Mouse (Mus musculus) kidney, embryonic 14.5 days (tissue): Measurements from ENCODE around the gene Gm42517. TPM values are rescaled to one million over a fixed set of nuclear protein-coding genes. Genes with fewer than 3 reads are reported as not detected.

Experiments
- ATAC-seq: fragments of 200-750 bp; cut with Nextera tagmentation; 2 replicates; pipeline ENCODE4 v1.8.0; 2017; ENCODE audit warnings: moderate number of reproducible peaks, mild to moderate bottlenecking, moderate TSS enrichment, moderate library complexity; ENCODE audit not compliant: low FRiP score, low TSS enrichment
- H3K27ac ChIP-seq: fragments of 300-500 bp; sonication (generic); 2 replicates; pipeline ENCODE4 v1.5.1; 2014; ENCODE audit warnings: low read depth, mild to moderate bottlenecking, low read length, moderate library complexity, mixed read lengths
- H3K27me3 ChIP-seq: fragments of 300-500 bp; sonication (generic); 2 replicates; pipeline ENCODE4 v1.6.1; 2014; ENCODE audit warnings: mild to moderate bottlenecking, low read length; ENCODE audit not compliant: control insufficient read depth, insufficient read depth
- H3K36me3 ChIP-seq: fragments of 300-500 bp; sonication (generic); 2 replicates; pipeline ENCODE4 v1.6.1; 2014; ENCODE audit warnings: low read length, mixed read lengths; ENCODE audit not compliant: control insufficient read depth, insufficient read depth
- H3K4me1 ChIP-seq: fragments of 300-500 bp; sonication (generic); 2 replicates; pipeline ENCODE4 v1.6.1; 2014; ENCODE audit warnings: low read length, mixed read lengths; ENCODE audit not compliant: control insufficient read depth, insufficient read depth
- H3K4me2 ChIP-seq: fragments of 300-500 bp; sonication (generic); replicated peaks from 2 replicates; pipeline ENCODE4 v1.6.1; 2014; ENCODE audit warnings: low read depth, mild to moderate bottlenecking, low read length
- H3K4me3 ChIP-seq: fragments of 300-500 bp; sonication (generic); 2 replicates; pipeline ENCODE4 v1.5.1; 2014; ENCODE audit warnings: mild to moderate bottlenecking, low read length
- H3K9ac ChIP-seq: fragments of 300-500 bp; sonication (generic); 2 replicates; pipeline ENCODE4 v1.6.1; 2014; ENCODE audit warnings: low read depth, mild to moderate bottlenecking, low read length, moderate library complexity
- H3K9me3 ChIP-seq: fragments of 300-500 bp; sonication (generic); 2 replicates; pipeline ENCODE4 v1.6.1; 2016; ENCODE audit warnings: low read length; ENCODE audit not compliant: control insufficient read depth
- WGBS: fragments of 180-500 bp; shearing (Covaris S2); extraction: QIAGEN DNeasy Blood & Tissue Kit; methylation state at CpG from one replicate; pipeline ENCODE4 v1.1.7; 2014; 5-methylcytosine and 5-hydroxymethylcytosine counted together
- polyA plus RNA-seq: library from polyadenylated mRNA; unstranded; fragments of >200 nt; fragmentation: Nextera tagmentation; extraction: Ambion mirVana; gene quantifications from 2 replicates; pipeline ENCODE4 v1.2.1, GENCODE M21; 2014

Gene Gm42517
- polyA plus RNA-seq, 1 experiment from 2014 or later = not detected

DNA sequence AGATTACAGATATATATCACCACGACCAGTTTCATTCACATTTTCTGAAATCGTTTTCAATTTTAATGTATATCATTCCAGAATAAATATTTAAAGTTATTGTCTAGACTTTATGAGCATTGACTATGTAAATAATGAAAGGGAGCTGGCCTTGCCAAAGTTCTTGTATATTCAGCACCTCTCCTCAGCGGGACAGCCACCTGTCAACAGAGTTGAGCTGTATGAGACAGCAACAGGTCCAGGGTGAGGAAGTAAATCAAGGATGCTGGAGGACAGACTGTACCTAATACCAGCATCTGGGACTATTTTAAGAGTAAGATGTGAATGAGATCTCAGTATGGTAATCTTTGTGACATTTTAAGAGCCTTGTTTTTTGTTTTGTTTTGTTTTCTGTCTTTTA lies 29.7 kb downstream of the Gm42517 start:
- Histone ChIP-seq H3K36me3 (peaks cover 20% of the 10 kb centered on the region), H3K4me2 (no peak overlapping the region), H3K4me3 (no peak overlapping the region), H3K9me3 (no peaks in the 10 kb centered on the region), H3K9ac (no peak overlapping the region), H3K27me3 (no peaks in the 10 kb centered on the region), H3K4me1 (no peaks in the 10 kb centered on the region), H3K27ac (no peak overlapping the region)
- 77% methylated on average over 3 of the region's 3 CpGs for WGBS
- ATAC-seq = no peak

DNA sequence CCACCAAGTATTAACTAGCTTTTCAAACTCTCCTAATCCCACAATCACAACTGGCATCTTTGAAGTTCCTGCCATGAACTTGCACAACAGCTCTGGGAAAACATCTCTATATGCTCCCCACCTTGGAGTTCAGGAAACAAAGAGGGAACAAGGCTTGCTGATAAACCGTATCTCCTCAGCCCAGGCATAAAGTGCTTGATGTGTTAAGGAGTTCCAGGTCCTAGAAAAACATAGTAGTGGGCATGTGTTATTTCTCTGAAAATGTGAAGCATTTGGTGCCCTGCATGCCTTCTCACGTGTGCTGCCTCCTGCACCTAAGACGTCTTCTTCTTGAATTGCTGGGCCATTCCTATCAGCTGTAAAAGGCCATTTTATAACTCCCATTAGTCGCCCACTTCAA lies 30.3 kb downstream of the Gm42517 start:
- no peak overlapping the region for H3K9ac ChIP-seq
- H3K27ac ChIP-seq = no peak overlapping the region
- H3K9me3 ChIP-seq = no peaks in the 10 kb centered on the region
- 40% methylated on average over 4 of the region's 4 CpGs for WGBS
- no peak overlapping the region for H3K4me2 ChIP-seq
- no peak overlapping the region for H3K4me3 ChIP-seq
- no peaks in the 10 kb centered on the region for H3K27me3 ChIP-seq
- H3K4me1 ChIP-seq = no peaks in the 10 kb centered on the region
- peaks cover 24% of the 10 kb centered on the region for H3K36me3 ChIP-seq
- no peak for ATAC-seq

DNA sequence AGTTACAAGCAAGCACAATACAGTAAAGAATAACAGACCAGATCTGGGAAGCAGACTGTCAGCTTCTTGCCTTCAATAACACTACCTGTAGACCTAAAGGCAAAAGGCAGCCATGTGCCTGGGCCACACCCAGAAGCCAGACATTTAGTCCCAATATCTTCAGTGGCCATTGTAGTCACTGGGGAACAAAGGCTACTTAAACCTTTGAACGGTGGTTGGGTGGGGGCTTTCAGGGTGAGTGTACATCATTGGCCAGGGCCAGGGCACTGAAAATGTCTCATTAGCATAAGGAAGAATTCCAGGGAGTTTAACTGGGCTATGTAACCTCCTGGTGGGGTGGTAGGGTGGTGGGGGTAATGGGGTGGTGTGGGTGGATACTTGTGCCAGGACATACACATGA lies 36.7 kb downstream of the Gm42517 start:
- Histone ChIP-seq H3K27ac (no peak overlapping the region), H3K9ac (no peak overlapping the region), H3K4me3 (no peak overlapping the region), H3K4me2 (no peak overlapping the region), H3K4me1 (no peaks in the 10 kb centered on the region), H3K27me3 (no peaks in the 10 kb centered on the region), H3K9me3 (no peaks in the 10 kb centered on the region), H3K36me3 (peaks cover 31% of the 10 kb centered on the region)
- WGBS = 84% methylated on average over 1 of the region's 1 CpGs
- ATAC-seq = no peak

Other genes with a start within 250 kb of the Gm42517 start
- 40.1 and 43.2 TPM in 2 replicates for gene Tmed5, start 235.3 kb downstream of the Gm42517 start, polyA plus RNA-seq
- gene Ccdc18, start 235.0 kb downstream of the Gm42517 start, polyA plus RNA-seq = 10.7 and 12.5 TPM in 2 replicates
- gene Dr1, start 99.0 kb downstream of the Gm42517 start, polyA plus RNA-seq = 37.2 and 49.9 TPM in 2 replicates
- 2.5 and 3.1 TPM in 2 replicates for gene Pigg, start 55.3 kb downstream of the Gm42517 start, polyA plus RNA-seq
- gene Pde6b, start 20.5 kb upstream of the Gm42517 start, polyA plus RNA-seq = 0.23 and 0.27 TPM in 2 replicates
- gene Atp5k, start 66.5 kb upstream of the Gm42517 start, polyA plus RNA-seq = 398 and 564 TPM in 2 replicates
- gene Mfsd7a, start 81.0 kb upstream of the Gm42517 start, polyA plus RNA-seq = 0.30 and 0.40 TPM in 2 replicates
- 17.2 and 28.2 TPM in 2 replicates for gene Pcgf3, start 93.3 kb upstream of the Gm42517 start, polyA plus RNA-seq
- 0.17 and 0.23 TPM in 2 replicates for gene Cplx1, start 182.1 kb upstream of the Gm42517 start, polyA plus RNA-seq